Mouse (Mus musculus) ES-CJ7 (cell line): ENCODE results near the gene Olfr366.

ENCODE experiments used
- DNase-seq: peaks from one replicate; pipeline ENCODE4 v3.0.0; 2011; ENCODE audit warnings: low read depth, low spot score

Gene Olfr366

GRCm38 (mm10) chr2:37211274-37211673, at the start of gene Olfr366:
Gene Olfr366, plus strand, starts transcription at chr2:37211574.
- DNase-seq, result no peak

- DNase-seq, result no peak
Measured at GRCm38 (mm10) chr2:37187898-37188297, 23.5 kb upstream of the Olfr366 start, which contains the start of gene Olfr365. Gene Olfr365, plus strand, starts transcription at chr2:37188198.

- peak; percentile 23 for DNase-seq
Measured at GRCm38 (mm10) chr2:37261781-37262180, 50.4 kb downstream of the Olfr366 start.
